Mouse (Mus musculus) telencephalon, adult 2 months (tissue): ENCODE measurements around the gene Hpse2.

ENCODE experiments used
- DNase-seq: peaks from one replicate; pipeline ENCODE4 v3.0.0-alpha.2; 2011; ENCODE audit warnings: low read depth, low spot score

Gene Hpse2

GRCm38 (mm10) chr19:42973740-42974139 lies 414.4 kb downstream of the Hpse2 start:
- DNase-seq: no peak

GRCm38 (mm10) chr19:42965171-42965570 lies 423.0 kb downstream of the Hpse2 start:
- DNase-seq: no peak

GRCm38 (mm10) chr19:42948114-42948636 lies 440.0 kb downstream of the Hpse2 start:
- no peak for DNase-seq

DNA sequence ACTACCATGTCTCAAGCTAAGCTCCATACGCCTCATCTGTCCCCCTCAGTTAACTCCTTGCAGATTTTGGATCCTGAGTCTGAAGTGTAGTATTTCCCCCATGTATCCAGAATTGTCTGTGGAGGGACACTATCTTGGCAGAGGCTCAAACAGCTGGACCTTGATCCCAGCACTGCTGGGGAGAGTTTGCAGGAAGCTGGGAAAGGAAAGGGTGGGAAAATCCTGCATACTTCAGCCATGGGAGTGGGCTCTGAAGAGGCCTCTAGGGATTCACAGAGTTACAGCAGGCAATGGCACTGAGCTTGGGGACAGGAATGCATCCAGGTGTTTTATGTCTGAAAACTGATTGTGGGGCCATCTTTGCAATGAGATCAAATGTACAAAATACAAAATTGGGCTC lies 450.6 kb downstream of the Hpse2 start:
- DNase-seq: no peak

GRCm38 (mm10) chr19:42936661-42937193 lies 451.4 kb downstream of the Hpse2 start:
- DNase-seq: no peak

- no peak for DNase-seq
Observed at GRCm38 (mm10) chr19:42929702-42930101, 458.5 kb downstream of the Hpse2 start.

DNA sequence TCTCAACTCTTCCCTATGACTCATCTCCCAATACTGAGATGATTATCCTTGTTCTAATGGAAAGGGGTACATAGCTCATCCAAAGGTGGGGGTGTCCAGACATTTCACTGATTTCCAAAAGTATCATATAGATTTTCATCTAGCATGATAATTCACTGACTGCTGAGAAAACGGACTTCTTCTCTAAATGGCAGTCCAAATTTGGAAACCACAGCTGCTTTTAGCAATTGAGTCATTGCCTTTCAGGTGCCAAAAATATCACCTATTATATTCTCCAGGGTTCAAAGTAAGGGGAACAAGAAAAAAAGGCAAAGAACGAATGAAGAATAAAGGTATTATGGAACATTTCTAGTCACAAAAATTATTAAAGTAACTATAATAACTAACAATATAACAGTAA lies 459.9 kb downstream of the Hpse2 start:
- peak; percentile 22 for DNase-seq

DNA sequence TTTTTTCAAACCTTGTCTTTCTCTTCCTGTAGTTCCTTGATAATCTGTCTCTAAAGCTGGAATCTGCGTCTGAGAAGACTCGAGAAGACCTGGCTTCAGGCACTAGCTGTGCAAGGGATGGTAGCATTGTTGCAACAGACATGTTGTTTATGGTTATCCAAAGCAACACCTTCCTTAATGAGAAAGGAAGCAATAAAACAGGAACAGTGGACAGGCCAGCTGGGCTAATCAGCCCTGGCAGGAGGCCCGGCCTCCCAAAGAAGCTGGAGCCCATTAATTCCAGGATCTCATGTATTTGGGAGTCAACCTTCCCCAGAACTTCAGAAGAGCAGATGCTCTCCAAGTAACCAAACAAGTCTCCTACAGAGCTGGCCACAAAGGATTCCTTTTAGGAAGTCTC lies 465.5 kb downstream of the Hpse2 start:
- no peak for DNase-seq

- no peak for DNase-seq
Observed at GRCm38 (mm10) chr19:42913703-42914102, 474.5 kb downstream of the Hpse2 start.

DNA sequence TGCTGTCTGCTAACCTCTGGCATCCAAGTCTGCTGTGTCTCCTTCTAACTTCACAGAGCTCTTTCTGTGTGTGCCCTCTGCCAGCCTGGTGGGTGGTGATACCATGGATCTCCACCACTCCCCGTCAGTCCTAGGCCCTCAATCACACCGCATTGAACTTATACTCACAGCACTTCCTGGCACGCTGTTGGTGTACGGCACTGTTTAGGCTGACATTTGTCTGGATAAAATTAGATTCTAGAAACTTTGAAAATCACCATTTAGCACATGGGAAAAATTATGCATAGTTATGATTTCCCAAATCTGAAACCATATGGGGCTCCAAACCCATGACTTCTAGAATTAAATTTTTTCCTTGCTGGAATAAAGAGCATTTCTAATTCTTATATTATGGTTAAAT lies 478.4 kb downstream of the Hpse2 start:
- peak; percentile 55 for DNase-seq

- DNase-seq: no peak
Observed at GRCm38 (mm10) chr19:42908553-42908952, 479.6 kb downstream of the Hpse2 start.

GRCm38 (mm10) chr19:42906328-42906727 lies 481.8 kb downstream of the Hpse2 start:
- DNase-seq: no peak

DNA sequence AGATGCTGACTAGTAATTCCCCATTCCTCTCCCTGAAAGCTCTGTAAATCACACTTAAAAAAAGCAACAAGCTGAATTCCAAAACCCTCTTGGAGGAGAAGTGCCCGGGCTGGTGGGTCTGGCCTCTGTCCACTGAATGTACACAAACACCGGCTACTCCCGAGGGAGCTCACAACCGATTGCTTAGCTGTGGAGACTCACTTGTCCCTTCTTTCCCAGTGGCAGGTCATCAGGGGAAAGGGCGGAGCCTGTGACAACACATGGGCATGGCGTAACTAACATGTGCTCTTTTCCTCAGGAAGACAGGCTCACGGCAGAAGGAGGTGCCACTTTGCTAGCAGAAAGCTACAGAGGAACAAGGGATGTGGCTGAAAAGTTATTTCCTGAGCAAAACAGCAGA lies 483.4 kb downstream of the Hpse2 start:
- no peak for DNase-seq

DNA sequence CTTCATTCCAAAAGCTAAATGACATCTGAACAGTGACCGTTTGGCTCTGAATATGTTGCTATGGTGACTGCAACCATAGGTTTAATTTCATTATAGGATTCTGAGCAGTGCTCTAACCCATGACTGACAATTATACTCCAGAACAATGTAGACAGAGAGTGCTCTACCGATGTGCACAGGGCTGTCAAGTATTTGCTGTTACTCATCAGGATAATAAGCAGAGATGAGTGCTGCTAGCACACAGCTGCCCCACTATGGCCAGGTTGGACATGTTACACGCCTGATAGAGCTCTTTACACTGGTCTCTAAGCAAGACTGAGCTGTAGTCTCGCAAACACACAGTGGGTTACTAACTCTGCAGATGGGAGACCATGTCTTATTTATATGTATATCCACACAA lies 483.9 kb downstream of the Hpse2 start:
- no peak for DNase-seq

DNA sequence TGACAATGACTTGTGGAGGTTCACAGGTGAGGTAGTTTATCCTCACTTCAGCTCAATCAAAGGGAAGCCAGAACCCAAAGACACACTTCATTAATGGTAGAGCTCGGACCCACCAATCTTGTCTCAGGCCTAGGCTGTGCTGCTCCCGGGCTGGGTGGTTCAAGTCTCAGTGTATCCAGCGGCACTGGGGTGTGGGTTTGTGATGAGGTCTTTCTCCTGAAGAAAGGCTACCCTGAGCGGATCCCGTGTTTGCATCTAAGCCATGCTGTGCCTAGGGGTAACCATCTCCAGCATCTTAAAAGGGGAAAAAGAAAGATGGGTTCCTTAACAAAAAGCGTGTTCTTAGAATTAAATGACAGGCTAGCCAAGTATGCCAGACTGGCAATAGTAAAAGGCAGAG lies 484.3 kb downstream of the Hpse2 start:
- no peak for DNase-seq

DNA sequence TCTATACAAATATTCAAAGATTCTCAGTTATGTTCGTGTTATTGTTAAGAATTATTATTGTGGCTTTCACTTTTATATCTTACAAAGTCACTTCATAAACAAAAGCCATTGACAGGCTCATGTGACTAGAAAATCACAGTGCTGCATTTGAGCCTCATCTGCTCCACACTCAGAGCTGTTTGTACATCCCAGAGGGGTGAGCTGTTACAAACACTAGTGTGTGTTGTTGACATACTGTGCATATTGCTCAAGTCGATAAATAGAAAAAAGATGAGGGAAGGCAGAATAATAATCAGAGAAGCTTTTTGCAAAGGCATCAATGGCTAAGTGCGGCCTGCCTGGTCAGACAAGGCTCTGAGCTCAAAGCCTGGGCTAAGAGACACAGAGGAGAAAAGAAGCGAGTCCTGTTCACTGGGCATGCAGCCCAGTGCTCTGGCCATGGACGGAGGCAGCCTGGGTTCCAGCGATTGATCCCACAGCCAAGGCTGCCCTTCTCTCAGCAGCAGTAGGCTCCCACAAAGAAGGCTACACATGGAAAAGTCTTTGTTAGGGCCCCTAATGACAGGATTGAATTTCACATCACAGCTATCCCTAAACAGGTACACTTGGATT lies 485.6 kb downstream of the Hpse2 start:
- DNase-seq: no peak

DNA sequence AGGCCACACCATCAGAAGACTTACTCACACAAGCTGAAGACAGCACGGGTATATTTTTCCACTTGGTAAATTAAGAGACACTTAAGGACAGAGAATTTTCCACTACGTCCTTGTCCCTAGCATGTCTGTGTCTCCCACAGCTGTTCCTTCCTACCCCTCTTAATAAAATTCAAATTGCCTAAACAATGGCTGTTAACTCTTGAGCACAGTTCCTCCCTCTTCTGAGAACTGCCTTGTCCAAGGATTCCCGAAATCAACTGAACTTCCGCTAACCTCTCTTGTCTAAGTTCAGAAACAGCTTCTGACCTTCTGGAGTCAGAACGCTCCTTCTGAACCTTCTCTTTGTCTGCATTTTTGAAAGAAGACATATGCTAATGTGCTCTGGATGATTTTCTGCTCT lies 496.6 kb downstream of the Hpse2 start:
- no peak for DNase-seq

- DNase-seq: no peak
Observed at GRCm38 (mm10) chr19:42877653-42878052, 510.5 kb downstream of the Hpse2 start.

- DNase-seq: no peak
Observed at GRCm38 (mm10) chr19:42876563-42876962, 511.6 kb downstream of the Hpse2 start.

- DNase-seq: no peak
Observed at GRCm38 (mm10) chr19:42869663-42870530, 518.3 kb downstream of the Hpse2 start.

DNA sequence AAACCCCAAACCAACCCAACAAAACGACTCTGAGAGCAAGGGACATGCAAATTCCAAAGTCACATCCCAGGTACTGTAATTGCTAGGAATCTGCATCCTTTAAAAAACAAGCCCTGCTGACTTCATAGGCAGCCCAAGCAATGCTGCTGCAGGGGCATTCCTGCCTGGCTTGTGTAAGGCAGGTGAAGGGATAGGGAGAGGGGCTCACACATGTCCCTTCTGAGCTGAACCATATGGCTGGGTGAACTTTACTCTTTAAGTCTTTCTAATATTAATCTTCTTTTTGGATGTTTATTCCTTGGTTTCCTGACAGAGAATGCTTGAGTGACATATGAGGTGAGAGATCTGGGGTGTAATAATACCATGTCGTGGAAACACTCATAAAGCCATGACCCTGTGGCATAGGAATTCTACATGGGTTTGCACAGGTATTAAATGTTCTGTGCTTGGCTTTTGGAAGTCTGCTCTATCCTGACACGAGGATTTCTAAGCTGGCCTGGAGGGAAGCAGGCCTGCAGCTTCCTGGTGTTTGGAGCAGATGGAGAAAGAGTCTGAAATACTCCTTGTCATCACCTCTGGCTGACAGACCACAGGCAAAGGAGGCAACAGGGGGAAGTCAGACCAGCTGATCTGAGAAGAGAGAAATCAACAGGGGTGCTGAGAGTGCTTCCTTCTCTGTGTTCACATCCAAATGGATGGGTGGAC lies 519.0 kb downstream of the Hpse2 start:
- no peak for DNase-seq

DNA sequence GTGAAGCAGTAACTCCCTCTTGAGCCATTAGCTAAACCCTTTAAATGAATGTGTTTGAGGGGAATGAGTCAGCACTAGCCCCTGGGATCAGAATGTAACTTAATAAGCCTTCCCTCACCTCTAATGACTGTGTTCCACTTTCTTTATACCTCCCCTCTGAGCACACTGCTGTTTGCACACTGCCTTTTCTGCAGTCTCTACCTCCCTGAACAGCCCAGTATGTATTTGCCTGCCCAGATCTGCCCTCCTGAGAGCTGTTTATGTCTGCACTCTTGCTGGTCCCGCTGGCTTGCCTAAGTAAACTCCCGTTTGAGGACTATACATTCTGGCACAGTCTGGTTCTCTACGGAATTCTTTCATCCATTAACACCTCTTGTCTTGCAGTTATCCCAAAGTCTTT lies 525.1 kb downstream of the Hpse2 start:
- DNase-seq: no peak
